Mouse (Mus musculus): ENCODE results near the gene Umodl1.

The Umodl1 gene

GRCm38 (mm10) chr17:31037331-31037730 is 82.9 kb downstream of the Umodl1 start:
- DNase-seq (ENCODE audit: low spot score) = no peak

DNA sequence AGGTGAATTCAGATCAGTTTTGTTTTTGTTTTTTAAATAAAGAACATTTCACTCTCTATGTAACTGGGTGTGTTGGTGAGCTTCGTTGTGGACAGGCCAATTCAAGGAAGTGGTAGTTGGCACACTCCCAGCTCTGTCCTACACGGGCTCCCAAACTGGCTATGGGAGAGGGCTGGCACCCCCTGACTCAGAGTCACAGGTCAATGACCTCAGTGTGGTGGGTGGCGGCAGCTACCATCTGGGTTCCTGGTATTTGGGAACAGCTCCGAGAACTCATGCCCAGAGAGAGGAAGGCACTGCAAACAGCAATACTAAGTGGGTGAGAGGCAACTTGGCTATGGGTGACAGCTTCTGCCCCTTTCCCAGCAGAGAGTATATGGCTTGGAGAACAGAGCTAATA is 83.9 kb downstream of the Umodl1 start:
- DNase-seq (ENCODE audit: low spot score) = peak; percentile 44

DNA sequence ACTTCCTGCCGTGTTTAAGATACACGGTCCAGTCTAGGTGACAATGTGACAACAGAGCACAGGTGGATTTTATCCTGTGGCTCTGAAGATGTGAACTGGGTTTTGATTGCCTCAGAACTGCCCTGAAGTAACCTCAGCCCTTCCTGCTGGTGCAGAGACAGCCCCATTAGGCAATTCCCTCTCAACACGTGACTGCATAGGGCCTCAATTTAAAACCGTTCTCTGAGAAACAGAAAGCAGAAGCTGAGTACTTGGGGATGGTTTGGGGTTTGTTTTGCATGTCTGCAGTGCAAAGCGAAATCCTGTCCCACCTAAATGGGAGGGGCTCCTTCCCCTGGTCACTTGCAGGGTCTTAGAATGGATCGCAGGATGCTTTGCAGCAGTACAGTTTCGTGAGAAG is 85.2 kb downstream of the Umodl1 start:
- no peak for DNase-seq (ENCODE audit: low spot score)

DNA sequence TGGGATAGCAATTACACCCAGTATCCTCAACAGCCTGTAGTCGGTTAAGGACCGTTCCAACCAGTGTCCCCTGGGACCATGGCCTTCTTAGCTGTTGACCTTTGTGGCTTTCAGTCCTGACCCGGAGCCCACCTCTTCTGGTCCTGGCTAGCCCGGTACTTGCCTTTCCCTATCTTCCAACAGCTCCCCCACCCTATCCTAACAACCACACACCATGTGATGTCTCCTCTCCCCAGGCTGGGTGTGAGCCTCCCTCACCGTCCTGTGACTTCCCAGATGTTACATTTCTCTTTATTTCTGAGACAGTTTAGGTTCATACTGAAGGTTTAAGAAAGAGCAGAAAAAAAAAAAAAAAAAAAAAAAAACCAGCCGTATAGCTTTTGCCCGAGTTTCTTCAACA is 86.0 kb downstream of the Umodl1 start:
- no peak for DNase-seq (ENCODE audit: low spot score)

DNA sequence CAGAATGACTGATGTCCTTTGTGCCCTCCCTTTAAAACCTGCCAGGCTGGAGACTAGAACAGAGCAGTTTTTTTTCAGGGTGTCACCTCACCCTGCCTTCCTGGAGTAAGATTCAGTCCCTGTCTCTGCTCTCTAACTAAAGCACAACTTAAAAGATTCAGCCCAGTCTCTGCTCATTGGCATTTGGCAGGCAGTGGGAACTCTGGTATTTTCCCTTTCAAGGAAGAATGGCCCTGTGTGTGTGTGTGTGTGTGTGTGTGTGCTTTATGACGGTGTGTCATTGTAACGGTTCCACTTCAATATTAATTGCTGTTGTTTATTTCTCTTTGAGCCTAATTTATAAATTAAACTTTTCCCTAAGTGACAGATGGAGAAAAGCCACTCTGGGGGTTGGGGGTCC is 88.3 kb downstream of the Umodl1 start:
- no peak for DNase-seq (ENCODE audit: low spot score)

- peak; percentile 61 for DNase-seq (ENCODE audit: low spot score)
Observed at GRCm38 (mm10) chr17:31057151-31057890, 102.9 kb downstream of the Umodl1 start, which contains the start of gene Abcg1. TSS of gene Abcg1 (plus strand) at chr17:31057675.

- no peak for DNase-seq (ENCODE audit: low spot score)
Observed at GRCm38 (mm10) chr17:31057891-31058744, 103.7 kb downstream of the Umodl1 start.

DNA sequence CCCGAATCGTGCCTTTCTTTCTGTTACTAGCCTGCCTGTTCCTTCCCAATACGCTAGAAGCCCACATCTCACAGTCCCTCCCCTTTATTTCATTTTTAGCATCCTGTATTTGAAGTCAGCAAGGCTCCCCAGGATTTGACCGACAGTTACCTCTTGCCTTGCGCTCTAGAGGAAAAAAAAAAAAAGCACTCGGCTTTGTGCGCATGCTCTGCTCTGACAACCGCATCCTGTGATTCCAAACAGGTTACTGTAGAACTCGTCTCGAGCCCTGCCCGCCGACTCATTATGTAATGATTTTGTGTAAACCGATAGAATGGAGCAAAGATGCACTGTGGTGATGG is 104.3 kb downstream of the Umodl1 start:
- DNase-seq (ENCODE audit: low spot score) = peak; percentile 53

DNA sequence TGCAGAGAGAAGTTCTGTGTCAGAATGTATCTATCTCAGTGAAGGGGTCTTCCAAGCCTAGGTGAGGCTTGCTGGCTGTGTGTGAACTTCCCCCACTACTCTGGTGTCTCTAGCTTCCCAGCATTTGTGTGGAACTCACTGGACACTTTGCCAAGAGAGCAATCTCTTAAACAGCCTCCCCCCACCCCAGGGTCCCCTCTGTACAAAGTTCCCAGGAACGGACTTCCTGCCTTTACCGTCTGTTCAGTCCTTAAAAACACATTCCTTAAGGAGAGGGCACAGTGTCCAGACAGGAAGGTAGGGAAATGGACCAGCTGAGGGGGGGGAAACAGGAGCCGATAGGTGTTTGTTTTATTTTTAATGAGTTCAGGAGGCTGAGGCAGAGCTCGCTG is 105.8 kb downstream of the Umodl1 start:
- DNase-seq (ENCODE audit: low spot score) = no peak

All from urinary bladder, postnatal 14 days (tissue).